Mouse (Mus musculus) cerebellum, adult 2 months (tissue): Measurements from ENCODE around the gene Elmo2.

ENCODE experiments used
- CTCF ChIP-seq: fragments of 200-500 bp; IDR thresholded peaks from 2 replicates; pipeline ENCODE4 v1.5.1; 2011; ENCODE audit warnings: low read depth, mild to moderate bottlenecking, control low read depth, low read length, moderate library complexity, borderline replicate concordance; ENCODE audit not compliant: insufficient read depth
- POLR2A ChIP-seq: fragments of 200-500 bp; IDR thresholded peaks from 2 replicates; pipeline ENCODE4 v1.6.1; 2011; ENCODE audit warnings: low read length, control low read depth, borderline replicate concordance; ENCODE audit not compliant: insufficient read depth

- TF ChIP-seq CTCF: no peak
- TF ChIP-seq POLR2A: no peak
These were observed 72.4 kb downstream of the Elmo2 start for GRCm38 (mm10) chr2:165253867-165254266.
